Mouse (Mus musculus) monocyte, adult 5-6 weeks (primary cell): ENCODE data around the gene Prkag1. TPM values are rescaled to one million over a fixed set of nuclear protein-coding genes. Genes with fewer than 3 reads are reported as not detected.

Source experiments
- ATAC-seq: fragments of 153-309, 156-312 bp; replicated peaks from 2 replicates; pipeline ENCODE4 v1.8.0; 2017; ENCODE audit warnings: mild to moderate bottlenecking; ENCODE audit not compliant: low TSS enrichment, insufficient number of reproducible peaks, severe bottlenecking, poor library complexity, low FRiP score
- total RNA-seq: library from RNA; stranded (forward); fragments of 200-1000, 200-491, 200-594 nt; gene quantifications from 3 replicates; pipeline ENCODE4 v1.2.3, GENCODE M21; 2017

Gene Prkag1
- total RNA-seq, 1 experiment from 2014 or later: 132 TPM

GRCm38 (mm10) chr15:98804054-98804453 lies 27.3 kb downstream of the Prkag1 start:
- ATAC-seq: peak; percentile 37

GRCm38 (mm10) chr15:98802926-98803325 lies 28.4 kb downstream of the Prkag1 start:
- ATAC-seq: no peak

- ATAC-seq: peak; percentile 61; the same call in 1 of the 2 replicates
Measured at GRCm38 (mm10) chr15:98799396-98799795, 31.9 kb downstream of the Prkag1 start.

GRCm38 (mm10) chr15:98798903-98799302 lies 32.4 kb downstream of the Prkag1 start:
- no peak for ATAC-seq

GRCm38 (mm10) chr15:98797835-98798492 lies 33.4 kb downstream of the Prkag1 start:
- ATAC-seq: no peak

- ATAC-seq: no peak
Measured at GRCm38 (mm10) chr15:98796803-98797595, 34.3 kb downstream of the Prkag1 start.

- no peak for ATAC-seq
Measured at GRCm38 (mm10) chr15:98793141-98793698, 38.1 kb downstream of the Prkag1 start.

GRCm38 (mm10) chr15:98792233-98793020 lies 38.9 kb downstream of the Prkag1 start:
- no peak for ATAC-seq

GRCm38 (mm10) chr15:98791771-98792170 lies 39.5 kb downstream of the Prkag1 start:
- no peak for ATAC-seq

GRCm38 (mm10) chr15:98791221-98791620 lies 40.1 kb downstream of the Prkag1 start:
- no peak for ATAC-seq

GRCm38 (mm10) chr15:98790761-98791160 lies 40.6 kb downstream of the Prkag1 start:
- ATAC-seq: no peak

- no peak for ATAC-seq
Measured at GRCm38 (mm10) chr15:98789661-98790535, 41.4 kb downstream of the Prkag1 start, which contains the start of gene Wnt1. Gene Wnt1, plus strand, starts transcription at chr15:98789857.

GRCm38 (mm10) chr15:98788972-98789660 lies 42.2 kb downstream of the Prkag1 start:
- no peak for ATAC-seq

- ATAC-seq: no peak
Measured at GRCm38 (mm10) chr15:98787930-98788329, 43.4 kb downstream of the Prkag1 start.

- no peak for ATAC-seq
Measured at GRCm38 (mm10) chr15:98785744-98786143, 45.6 kb downstream of the Prkag1 start.

- no peak for ATAC-seq
Measured at GRCm38 (mm10) chr15:98781166-98781565, 50.2 kb downstream of the Prkag1 start.

GRCm38 (mm10) chr15:98780573-98780972 lies 50.7 kb downstream of the Prkag1 start:
- ATAC-seq: no peak

GRCm38 (mm10) chr15:98780075-98780474 lies 51.2 kb downstream of the Prkag1 start:
- no peak for ATAC-seq
